Mouse (Mus musculus) ES-Bruce4 (cell line): ENCODE data around the gene Ap5s1. TPM values are rescaled to one million over a fixed set of nuclear protein-coding genes. Genes with fewer than 3 reads are reported as not detected.

ENCODE experiments used
- H3K27ac ChIP-seq: 2 replicates; pipeline ENCODE4 v1.5.1; 2012; ENCODE audit warnings: low read length, inconsistent platforms; ENCODE audit not compliant: insufficient read depth
- H3K27me3 ChIP-seq: 2 replicates; pipeline ENCODE4 v1.6.1; 2012; ENCODE audit warnings: mild to moderate bottlenecking, low read length, inconsistent platforms; ENCODE audit not compliant: control insufficient read depth, poor library complexity, insufficient read depth, severe bottlenecking
- H3K36me3 ChIP-seq: 2 replicates; pipeline ENCODE4 v1.6.1; 2012; ENCODE audit warnings: inconsistent platforms, mild to moderate bottlenecking, low read length, moderate library complexity; ENCODE audit not compliant: control insufficient read depth, poor library complexity, insufficient read depth, severe bottlenecking
- H3K4me1 ChIP-seq: one replicate; pipeline ENCODE4 v1.8.1; 2011; ENCODE audit warnings: low read length; ENCODE audit not compliant: control insufficient read depth, insufficient read depth
- H3K4me3 ChIP-seq: 2 replicates; pipeline ENCODE4 v1.5.1; 2011; ENCODE audit warnings: low read depth, mild to moderate bottlenecking, low read length
- H3K9ac ChIP-seq: 2 replicates; pipeline ENCODE4 v1.6.1; 2012; ENCODE audit warnings: low read depth, mild to moderate bottlenecking, inconsistent platforms; ENCODE audit not compliant: poor library complexity, severe bottlenecking
- H3K9me3 ChIP-seq: replicated peaks from 2 replicates; pipeline ENCODE4 v1.6.1; 2012; ENCODE audit warnings: mild to moderate bottlenecking, low read length, inconsistent platforms; ENCODE audit not compliant: control insufficient read depth, poor library complexity, insufficient read depth, severe bottlenecking
- CTCF ChIP-seq: IDR thresholded peaks from one replicate; pipeline ENCODE4 v1.8.1; 2011; ENCODE audit warnings: low read depth, low read length
- EP300 ChIP-seq: IDR thresholded peaks from 2 replicates; pipeline ENCODE4 v1.6.1; 2011; ENCODE audit warnings: low read depth, low read length; ENCODE audit not compliant: insufficient read depth
- POLR2A ChIP-seq: IDR thresholded peaks from one replicate; pipeline ENCODE4 v1.8.1; 2011; ENCODE audit warnings: low read length; ENCODE audit not compliant: insufficient read depth
- polyA plus RNA-seq: library from polyadenylated mRNA; stranded (reverse); fragments of >200 nt; gene quantifications from 2 replicates; pipeline ENCODE4 v1.2.4, GENCODE M21; 2011; ENCODE audit warnings: low read depth; ENCODE audit not compliant: missing spikeins, insufficient read depth, insufficient read length

Ap5s1 gene
- polyA plus RNA-seq, 1 experiment = 8.5 TPM

- Histone ChIP-seq H3K9me3 (no peaks in the 10 kb centered on the region), H3K27ac (no peak overlapping the region), H3K4me1 (peaks cover 6% of the 10 kb centered on the region), H3K4me3 (no peak overlapping the region), H3K9ac (no peak overlapping the region), H3K36me3 (no peaks in the 10 kb centered on the region), H3K27me3 (no peaks in the 10 kb centered on the region)
- TF ChIP-seq EP300 (no peak), POLR2A (no peak), CTCF (no peak)
Measured at GRCm38 (mm10) chr2:131175286-131175944, 31.5 kb upstream of the Ap5s1 start.

- H3K9ac ChIP-seq = no peak overlapping the region
- H3K36me3 ChIP-seq = no peaks in the 10 kb centered on the region
- no peaks in the 10 kb centered on the region for H3K27me3 ChIP-seq
- TF ChIP-seq EP300 (no peak), POLR2A (no peak), CTCF (no peak)
- no peak overlapping the region for H3K4me3 ChIP-seq
- no peak overlapping the region for H3K27ac ChIP-seq
- H3K9me3 ChIP-seq = no peaks in the 10 kb centered on the region
- peaks cover 6% of the 10 kb centered on the region for H3K4me1 ChIP-seq
Measured at GRCm38 (mm10) chr2:131175945-131176309, 31.0 kb upstream of the Ap5s1 start.

GRCm38 (mm10) chr2:131176491-131176890 is 30.4 kb upstream of the Ap5s1 start:
- Histone ChIP-seq H3K4me3 (no peak overlapping the region), H3K9me3 (no peaks in the 10 kb centered on the region), H3K4me1 (peaks cover 6% of the 10 kb centered on the region), H3K36me3 (no peaks in the 10 kb centered on the region), H3K9ac (no peak overlapping the region), H3K27ac (no peak overlapping the region), H3K27me3 (no peaks in the 10 kb centered on the region)
- no peak for TF ChIP-seq EP300
- no peak for TF ChIP-seq CTCF
- TF ChIP-seq POLR2A = no peak

GRCm38 (mm10) chr2:131177932-131178331 is 28.9 kb upstream of the Ap5s1 start:
- no peak overlapping the region for H3K9ac ChIP-seq
- H3K9me3 ChIP-seq = no peaks in the 10 kb centered on the region
- peaks cover 4% of the 10 kb centered on the region for H3K4me1 ChIP-seq
- TF ChIP-seq CTCF (no peak), EP300 (no peak), POLR2A (no peak)
- no peak overlapping the region for H3K4me3 ChIP-seq
- no peaks in the 10 kb centered on the region for H3K36me3 ChIP-seq
- H3K27me3 ChIP-seq = no peaks in the 10 kb centered on the region
- no peak overlapping the region for H3K27ac ChIP-seq

- H3K4me1 ChIP-seq = peaks cover 4% of the 10 kb centered on the region
- TF ChIP-seq POLR2A = no peak
- TF ChIP-seq EP300 = no peak
- no peak for TF ChIP-seq CTCF
- no peaks in the 10 kb centered on the region for H3K27me3 ChIP-seq
- no peaks in the 10 kb centered on the region for H3K36me3 ChIP-seq
- peak overlapping the region; percentile 92 for H3K4me3 ChIP-seq
- no peaks in the 10 kb centered on the region for H3K9me3 ChIP-seq
- peak overlapping the region; percentile 80 for H3K9ac ChIP-seq
- H3K27ac ChIP-seq = no peak overlapping the region
Measured at GRCm38 (mm10) chr2:131178828-131179245, 28.0 kb upstream of the Ap5s1 start.

- TF ChIP-seq EP300 (no peak), POLR2A (no peak), CTCF (no peak)
- H3K4me1 ChIP-seq = peaks cover 4% of the 10 kb centered on the region
- H3K36me3 ChIP-seq = no peaks in the 10 kb centered on the region
- H3K9ac ChIP-seq = peak overlapping the region; percentile 80
- H3K27me3 ChIP-seq = no peaks in the 10 kb centered on the region
- no peak overlapping the region for H3K27ac ChIP-seq
- H3K4me3 ChIP-seq = peak overlapping the region; percentile 92
- H3K9me3 ChIP-seq = no peaks in the 10 kb centered on the region
Measured at GRCm38 (mm10) chr2:131179246-131179886, 27.5 kb upstream of the Ap5s1 start.
